Mouse (Mus musculus) megakaryocyte-erythroid progenitor cell, adult 5-6 weeks (primary cell): ENCODE measurements around the gene Nosip. TPM values are rescaled to one million over a fixed set of nuclear protein-coding genes. Genes with fewer than 3 reads are reported as not detected.

ENCODE experiments used
- ATAC-seq: replicated peaks from 2 replicates; pipeline ENCODE4 v1.8.0; 2016; ENCODE audit warnings: mild to moderate bottlenecking, inconsistent platforms; ENCODE audit not compliant: severe bottlenecking, poor library complexity, low FRiP score, low TSS enrichment
- total RNA-seq, 2 experiments: library from RNA; stranded (forward) in 1 of 2; stranded (reverse) in 1 of 2; fragments of 200-1000, 215-1000 nt in 1 of 2; fragments of >200 nt in 1 of 2; fragmentation: Nextera tagmentation in 1 of 2; gene quantifications; 2 replicates each; pipeline ENCODE4 v1.2.3; 2014 to 2017

The Nosip gene
- total RNA-seq, 2 experiments from 2014 or later = 40.9 to 55.1 TPM

DNA sequence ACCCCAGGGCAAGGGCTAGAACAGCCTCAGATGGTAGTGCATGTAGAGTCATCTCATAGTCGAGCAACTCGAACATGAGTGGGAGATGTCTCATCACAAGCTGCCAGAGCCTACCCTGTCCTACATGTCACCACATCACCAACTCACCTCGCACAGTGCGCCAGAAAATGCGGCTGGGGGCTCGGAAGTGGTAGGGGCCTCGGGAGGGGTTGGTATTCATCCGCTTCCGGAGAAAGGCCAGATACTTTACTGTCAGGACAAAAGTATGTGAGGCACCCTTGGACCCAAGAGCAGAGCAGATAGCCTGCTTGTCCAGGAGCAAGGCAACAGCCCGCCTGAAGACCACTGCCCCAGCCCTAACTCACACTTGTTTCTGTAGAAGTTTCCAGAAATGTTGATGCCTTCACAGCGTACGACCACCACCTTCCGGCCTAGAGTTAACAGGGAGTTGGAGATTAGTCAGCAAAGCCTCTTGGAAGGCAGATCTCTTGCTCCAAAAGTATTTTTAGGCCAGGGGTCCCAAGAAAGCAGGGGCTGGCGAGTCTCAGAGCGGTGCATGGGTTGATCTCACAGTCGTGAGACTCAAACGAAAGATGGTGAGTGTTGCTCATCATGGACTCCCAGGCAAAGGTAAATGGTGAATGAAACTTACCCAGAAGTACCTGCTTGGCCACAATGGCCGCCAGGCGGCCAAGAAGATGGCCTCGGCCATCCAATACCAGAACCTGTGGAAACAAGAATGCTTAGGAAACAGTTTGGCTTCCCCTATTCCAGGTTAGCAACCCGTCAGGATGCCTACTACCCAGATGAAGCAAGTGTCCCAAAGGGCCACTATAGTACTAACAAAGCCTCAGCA lies 64.8 kb downstream of the Nosip start:
- ATAC-seq = no peak

Other genes with a start within 250 kb of the Nosip start
Only the 30 nearest of the 36 such genes appear.
- 25.2 and 58.9 TPM in 2 replicates for gene Pnkp, start 205.3 kb upstream of the Nosip start, total RNA-seq (2014; fragmentation: Nextera tagmentation)
- gene Pnkp, start 205.3 kb upstream of the Nosip start, total RNA-seq (2017) = 18.4 and 30.5 TPM in 2 replicates
- 79.6 and 88.8 TPM in 2 replicates for gene Ptov1, start 192.6 kb upstream of the Nosip start, total RNA-seq (2014; fragmentation: Nextera tagmentation)
- 19.6 and 40.9 TPM in 2 replicates for gene Ptov1, start 192.6 kb upstream of the Nosip start, total RNA-seq (2017)
- 42.0 and 71.7 TPM in 2 replicates for gene Med25, start 169.7 kb upstream of the Nosip start, total RNA-seq (2014; fragmentation: Nextera tagmentation)
- 12.1 and 18.1 TPM in 2 replicates for gene Med25, start 169.7 kb upstream of the Nosip start, total RNA-seq (2017)
- gene Fuz, start 166.3 kb upstream of the Nosip start, total RNA-seq (2014; fragmentation: Nextera tagmentation) = 12.0 and 19.8 TPM in 2 replicates
- gene Fuz, start 166.3 kb upstream of the Nosip start, total RNA-seq (2017) = 14.2 and 18.3 TPM in 2 replicates
- gene Ap2a1, start 132.9 kb upstream of the Nosip start, total RNA-seq (2014; fragmentation: Nextera tagmentation) = 95.3 and 104 TPM in 2 replicates
- 23.8 and 37.1 TPM in 2 replicates for gene Ap2a1, start 132.9 kb upstream of the Nosip start, total RNA-seq (2017)
- not detected in 2 replicates for gene Tsks, start 119.2 kb upstream of the Nosip start, total RNA-seq (2014; fragmentation: Nextera tagmentation)
- not detected in 2 replicates for gene Tsks, start 119.2 kb upstream of the Nosip start, total RNA-seq (2017)
- 4.1 and 11.5 TPM in 2 replicates for gene Cpt1c, start 87.6 kb upstream of the Nosip start, total RNA-seq (2014; fragmentation: Nextera tagmentation)
- gene Cpt1c, start 87.6 kb upstream of the Nosip start, total RNA-seq (2017) = 0.91 and 1.3 TPM in 2 replicates
- 160 and 230 TPM in 2 replicates for gene Prmt1, start 75.9 kb upstream of the Nosip start, total RNA-seq (2014; fragmentation: Nextera tagmentation)
- gene Prmt1, start 75.9 kb upstream of the Nosip start, total RNA-seq (2017) = 132 and 171 TPM in 2 replicates
- 80.4 and 150 TPM in 2 replicates for gene Irf3, start 64.8 kb upstream of the Nosip start, total RNA-seq (2014; fragmentation: Nextera tagmentation)
- gene Irf3, start 64.8 kb upstream of the Nosip start, total RNA-seq (2017) = 84.3 and 104 TPM in 2 replicates
- gene Bcl2l12, start 63.7 kb upstream of the Nosip start, total RNA-seq (2014; fragmentation: Nextera tagmentation) = 37.2 and 42.7 TPM in 2 replicates
- gene Bcl2l12, start 63.7 kb upstream of the Nosip start, total RNA-seq (2017) = 15.5 and 25.6 TPM in 2 replicates
- gene Scaf1, start 46.1 kb upstream of the Nosip start, total RNA-seq (2014; fragmentation: Nextera tagmentation) = 33.0 and 46.3 TPM in 2 replicates
- gene Scaf1, start 46.1 kb upstream of the Nosip start, total RNA-seq (2017) = 7.2 and 10.2 TPM in 2 replicates
- 1.4 and 1.7 TPM in 2 replicates for gene Rras, start 44.5 kb upstream of the Nosip start, total RNA-seq (2014; fragmentation: Nextera tagmentation)
- 1.3 and 1.6 TPM in 2 replicates for gene Rras, start 44.5 kb upstream of the Nosip start, total RNA-seq (2017)
- gene Prr12, start 9.5 kb upstream of the Nosip start, total RNA-seq (2014; fragmentation: Nextera tagmentation) = 26.6 and 28.7 TPM in 2 replicates
- gene Prr12, start 9.5 kb upstream of the Nosip start, total RNA-seq (2017) = 1.9 and 2.1 TPM in 2 replicates
- 4.3 and 4.7 TPM in 2 replicates for gene Prrg2, start 248 bp downstream of the Nosip start, total RNA-seq (2014; fragmentation: Nextera tagmentation)
- 3.5 and 6.2 TPM in 2 replicates for gene Prrg2, start 248 bp downstream of the Nosip start, total RNA-seq (2017)
- gene Rcn3, start 29.8 kb downstream of the Nosip start, total RNA-seq (2014; fragmentation: Nextera tagmentation) = 7.6 and 15.6 TPM in 2 replicates
- gene Rcn3, start 29.8 kb downstream of the Nosip start, total RNA-seq (2017) = 16.7 and 23.0 TPM in 2 replicates
- 0.82 TPM in 1 of 2 replicates, not detected in the other for gene Fcgrt, start 41.4 kb downstream of the Nosip start, total RNA-seq (2014; fragmentation: Nextera tagmentation)
- gene Fcgrt, start 41.4 kb downstream of the Nosip start, total RNA-seq (2017) = 1.1 and 1.8 TPM in 2 replicates
- 3,773 and 4,118 TPM in 2 replicates for gene Rps11, start 62.0 kb downstream of the Nosip start, total RNA-seq (2014; fragmentation: Nextera tagmentation)
- 1,409 and 1,705 TPM in 2 replicates for gene Rps11, start 62.0 kb downstream of the Nosip start, total RNA-seq (2017)
- 4,705 and 4,844 TPM in 2 replicates for gene Rpl13a, start 66.3 kb downstream of the Nosip start, total RNA-seq (2014; fragmentation: Nextera tagmentation)
- gene Rpl13a, start 66.3 kb downstream of the Nosip start, total RNA-seq (2017) = 4,178 and 4,889 TPM in 2 replicates
- gene Gm45713, start 73.8 kb downstream of the Nosip start, total RNA-seq (2014; fragmentation: Nextera tagmentation) = not detected in 2 replicates
- 0.61 TPM in 1 of 2 replicates, not detected in the other for gene Gm45713, start 73.8 kb downstream of the Nosip start, total RNA-seq (2017)
- 35.8 and 48.2 TPM in 2 replicates for gene Flt3l, start 74.0 kb downstream of the Nosip start, total RNA-seq (2014; fragmentation: Nextera tagmentation)
- 8.5 and 23.5 TPM in 2 replicates for gene Flt3l, start 74.0 kb downstream of the Nosip start, total RNA-seq (2017)
- gene Pih1d1, start 91.9 kb downstream of the Nosip start, total RNA-seq (2014; fragmentation: Nextera tagmentation) = 135 and 148 TPM in 2 replicates
- 39.0 and 61.3 TPM in 2 replicates for gene Pih1d1, start 91.9 kb downstream of the Nosip start, total RNA-seq (2017)
- 69.0 and 84.8 TPM in 2 replicates for gene Aldh16a1, start 92.2 kb downstream of the Nosip start, total RNA-seq (2014; fragmentation: Nextera tagmentation)
- 19.1 and 22.1 TPM in 2 replicates for gene Aldh16a1, start 92.2 kb downstream of the Nosip start, total RNA-seq (2017)
- gene Slc17a7, start 101.5 kb downstream of the Nosip start, total RNA-seq (2014; fragmentation: Nextera tagmentation) = not detected in 2 replicates
- gene Slc17a7, start 101.5 kb downstream of the Nosip start, total RNA-seq (2017) = not detected in 2 replicates
- gene Gfy, start 117.1 kb downstream of the Nosip start, total RNA-seq (2014; fragmentation: Nextera tagmentation) = not detected in 2 replicates
- gene Gfy, start 117.1 kb downstream of the Nosip start, total RNA-seq (2017) = 1.9 TPM in 1 of 2 replicates, not detected in the other
- gene Pth2, start 118.6 kb downstream of the Nosip start, total RNA-seq (2014; fragmentation: Nextera tagmentation) = not detected in 2 replicates
- not detected in 2 replicates for gene Pth2, start 118.6 kb downstream of the Nosip start, total RNA-seq (2017)
- 0.89 and 2.0 TPM in 2 replicates for gene Ccdc155, start 142.5 kb downstream of the Nosip start, total RNA-seq (2014; fragmentation: Nextera tagmentation)
- gene Ccdc155, start 142.5 kb downstream of the Nosip start, total RNA-seq (2017) = 0.52 and 1.1 TPM in 2 replicates
- 32.2 and 40.5 TPM in 2 replicates for gene Dkkl1, start 149.7 kb downstream of the Nosip start, total RNA-seq (2014; fragmentation: Nextera tagmentation)
- 16.4 and 32.1 TPM in 2 replicates for gene Dkkl1, start 149.7 kb downstream of the Nosip start, total RNA-seq (2017)
- gene Tead2, start 153.3 kb downstream of the Nosip start, total RNA-seq (2014; fragmentation: Nextera tagmentation) = not detected in 2 replicates
- not detected in 2 replicates for gene Tead2, start 153.3 kb downstream of the Nosip start, total RNA-seq (2017)
- 83.5 and 91.4 TPM in 2 replicates for gene Cd37, start 176.7 kb downstream of the Nosip start, total RNA-seq (2014; fragmentation: Nextera tagmentation)
- gene Cd37, start 176.7 kb downstream of the Nosip start, total RNA-seq (2017) = 27.2 and 28.4 TPM in 2 replicates
- not detected in 2 replicates for gene Slc6a16, start 178.7 kb downstream of the Nosip start, total RNA-seq (2014; fragmentation: Nextera tagmentation)
- not detected in 2 replicates for gene Slc6a16, start 178.7 kb downstream of the Nosip start, total RNA-seq (2017)